Mouse (Mus musculus) cortical plate, adult 2 months (tissue): ENCODE measurements around the gene Fam129b.

Experiments
- CTCF ChIP-seq: fragments of 200-500 bp; IDR thresholded peaks from 2 replicates; pipeline ENCODE4 v1.5.1; 2011; ENCODE audit warnings: mild to moderate bottlenecking, control low read depth, low read length; ENCODE audit not compliant: insufficient read depth; ENCODE audit errors: extremely low read depth
- POLR2A ChIP-seq: fragments of 200-500 bp; IDR thresholded peaks from 2 replicates; pipeline ENCODE4 v1.6.1; 2011; ENCODE audit warnings: mild to moderate bottlenecking, low read length, control low read depth; ENCODE audit not compliant: insufficient read depth; ENCODE audit errors: extremely low read depth

DNA sequence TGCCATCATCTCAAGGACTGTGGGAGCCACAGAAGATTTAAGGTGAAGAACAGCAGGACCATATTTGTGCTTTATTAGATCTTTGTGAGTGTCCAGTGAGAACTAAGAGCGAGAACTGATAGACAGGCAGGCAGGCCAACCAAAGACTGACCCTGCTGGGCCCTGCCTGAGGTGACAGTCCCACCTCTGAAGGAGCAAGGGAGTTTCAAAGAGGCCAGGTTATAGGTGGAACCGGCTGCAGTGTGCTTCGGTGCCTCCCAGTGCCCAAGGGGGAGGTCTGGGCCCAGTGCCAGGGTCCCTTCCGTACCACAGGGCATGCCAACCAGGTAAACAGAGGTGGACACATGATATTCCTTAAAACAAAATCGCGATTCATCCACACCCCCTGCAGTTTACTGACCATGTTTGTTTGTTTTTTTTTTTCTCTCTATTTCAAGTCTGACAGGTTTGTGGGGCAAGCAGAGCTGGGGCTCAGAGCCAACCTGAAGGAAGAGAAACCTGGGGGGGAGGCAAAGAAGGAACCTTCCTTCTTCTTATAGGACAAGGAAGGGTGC lies 6.1 kb upstream of the Fam129b start:
- TF ChIP-seq CTCF (no peak), POLR2A (no peak)
